Mouse (Mus musculus) frontal cortex, postnatal 10 days (tissue): ENCODE data around the gene Trpm2.
"Not testable (repeated sequence)": the region's sequence is repeated elsewhere in the genome, so short reads cannot be mapped to it uniquely, and the experiment has no call there.

Experiments used
- DNase-seq, 2 experiments: peaks; one replicate each; pipeline ENCODE4 v3.0.0; 2022; ENCODE audit warnings: low spot score in 2 of 2, mixed read lengths in 1 of 2

Gene Trpm2

DNA sequence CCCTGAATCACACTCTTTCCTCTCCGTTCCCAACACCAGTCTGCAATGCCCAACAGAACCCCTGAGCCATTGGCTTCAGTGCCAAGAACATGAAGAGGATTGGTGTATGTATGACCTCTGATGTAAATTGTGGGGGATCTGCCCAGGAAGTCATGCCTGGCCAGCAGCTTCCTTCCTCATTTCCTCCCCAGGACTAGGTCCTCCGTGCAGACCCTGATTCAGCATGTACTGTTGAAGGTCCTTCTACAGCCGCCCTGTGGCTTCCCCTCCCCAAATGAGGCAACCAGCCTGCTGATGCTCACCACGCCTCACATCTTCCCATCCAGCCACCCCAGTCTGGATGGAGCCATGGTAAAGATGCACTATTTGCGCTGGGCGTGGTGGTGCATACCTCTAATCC, at the start of gene Trpm2:
Gene Trpm2 (minus strand): TSS at position 83 of the 400 bp plus-strand sequence.
- no peak for DNase-seq

DNA sequence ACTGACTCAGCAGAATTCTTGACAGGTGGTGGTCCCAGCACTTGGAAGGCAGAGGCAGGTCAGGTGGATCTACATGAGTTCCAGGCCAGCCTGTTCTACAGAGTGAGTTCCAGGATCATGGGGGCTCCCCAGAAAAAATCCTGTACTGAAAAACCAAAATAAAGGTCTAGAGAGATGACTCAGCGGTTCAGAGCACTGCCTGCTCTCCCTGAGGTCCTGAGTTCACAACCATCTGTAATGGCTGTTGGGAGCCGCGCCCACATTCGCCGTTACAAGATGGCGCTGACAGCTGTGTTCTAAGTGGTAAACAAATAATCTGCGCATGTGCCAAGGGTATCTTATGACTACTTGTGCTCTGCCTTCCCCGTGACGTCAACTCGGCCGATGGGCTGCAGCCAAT, 49.6 kb upstream of the Trpm2 start:
- not testable (repeated sequence) for DNase-seq

DNA sequence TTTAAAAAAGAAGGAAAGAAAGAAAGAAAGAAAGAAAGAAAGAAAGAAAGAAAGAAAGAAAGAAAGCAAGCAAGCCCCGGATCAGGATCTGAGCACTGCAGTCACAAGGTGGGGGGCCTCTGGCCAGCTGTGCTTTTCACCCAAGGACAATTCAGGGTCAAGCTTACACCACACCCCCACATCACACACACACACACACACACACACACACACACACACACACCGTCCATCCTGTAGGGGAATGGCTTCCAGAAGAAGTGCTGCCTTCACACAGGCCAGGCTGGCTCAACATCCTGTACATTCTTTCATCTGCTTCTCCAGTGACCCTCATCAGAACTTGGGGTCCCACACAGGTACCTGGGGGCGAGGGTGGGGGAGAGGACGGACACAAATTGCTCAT, 48.9 kb upstream of the Trpm2 start:
- DNase-seq = no peak

DNA sequence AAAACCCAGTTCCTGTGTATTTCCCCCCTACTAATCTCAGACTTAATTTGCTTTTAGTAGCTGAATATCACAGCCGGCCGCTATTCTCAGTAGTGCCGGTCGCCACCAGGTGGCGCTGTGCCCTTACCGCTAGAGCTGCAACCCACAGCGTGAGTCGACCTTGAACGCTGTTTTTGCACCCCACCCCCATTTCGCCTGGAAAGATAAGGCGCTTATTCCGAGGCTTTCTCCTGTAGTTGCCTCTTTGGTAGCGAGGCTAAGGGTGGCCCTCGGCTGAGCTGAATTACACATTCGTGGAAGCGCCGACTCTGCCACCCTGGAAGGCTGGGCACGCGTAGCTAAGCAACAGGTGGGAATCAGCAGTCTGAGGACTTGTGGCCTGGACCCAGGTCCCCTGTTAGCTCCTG, 48.4 kb upstream of the Trpm2 start:
- peak in 1 of 2 experiments; percentile 69 for DNase-seq

DNA sequence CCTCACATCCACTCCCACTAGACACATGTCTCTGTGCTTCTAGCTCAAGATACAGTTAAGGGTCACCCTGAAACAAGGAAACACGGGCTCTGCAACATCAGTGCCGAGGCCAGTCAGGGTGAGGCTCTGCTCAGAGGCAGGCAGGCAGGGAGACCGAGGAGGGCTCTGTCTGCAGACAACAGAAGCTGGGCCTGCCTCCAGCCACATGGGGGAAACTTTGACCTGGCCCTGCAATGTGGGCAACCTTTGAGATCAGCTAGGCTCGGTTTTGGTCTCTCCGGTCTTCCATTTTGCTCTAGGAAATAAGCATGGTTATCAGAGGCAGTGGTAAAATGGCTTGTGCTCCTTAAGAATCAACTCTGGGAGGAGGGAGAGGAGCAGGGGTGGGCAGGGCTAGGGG, 46.0 kb upstream of the Trpm2 start:
- DNase-seq = no peak

DNA sequence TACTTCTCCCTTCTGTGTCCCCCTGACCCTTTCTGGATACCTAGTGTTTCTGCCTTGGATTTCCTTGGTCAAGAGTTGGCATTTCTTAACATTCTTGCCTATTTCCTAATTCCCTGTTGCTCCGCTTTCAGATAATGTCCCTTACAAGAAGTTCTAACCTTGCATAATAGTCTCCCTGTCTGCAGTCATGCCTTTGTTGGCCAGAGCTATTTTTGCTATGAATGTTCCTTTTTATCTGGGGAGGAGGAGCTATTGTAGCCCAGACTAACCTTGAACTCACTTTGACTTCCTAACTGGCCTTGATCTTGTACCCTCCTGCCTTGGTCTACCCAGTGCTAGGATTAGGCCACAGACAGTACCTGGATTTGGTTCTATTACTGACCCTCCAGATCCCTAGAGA, 45.1 kb upstream of the Trpm2 start:
- no peak for DNase-seq

DNA sequence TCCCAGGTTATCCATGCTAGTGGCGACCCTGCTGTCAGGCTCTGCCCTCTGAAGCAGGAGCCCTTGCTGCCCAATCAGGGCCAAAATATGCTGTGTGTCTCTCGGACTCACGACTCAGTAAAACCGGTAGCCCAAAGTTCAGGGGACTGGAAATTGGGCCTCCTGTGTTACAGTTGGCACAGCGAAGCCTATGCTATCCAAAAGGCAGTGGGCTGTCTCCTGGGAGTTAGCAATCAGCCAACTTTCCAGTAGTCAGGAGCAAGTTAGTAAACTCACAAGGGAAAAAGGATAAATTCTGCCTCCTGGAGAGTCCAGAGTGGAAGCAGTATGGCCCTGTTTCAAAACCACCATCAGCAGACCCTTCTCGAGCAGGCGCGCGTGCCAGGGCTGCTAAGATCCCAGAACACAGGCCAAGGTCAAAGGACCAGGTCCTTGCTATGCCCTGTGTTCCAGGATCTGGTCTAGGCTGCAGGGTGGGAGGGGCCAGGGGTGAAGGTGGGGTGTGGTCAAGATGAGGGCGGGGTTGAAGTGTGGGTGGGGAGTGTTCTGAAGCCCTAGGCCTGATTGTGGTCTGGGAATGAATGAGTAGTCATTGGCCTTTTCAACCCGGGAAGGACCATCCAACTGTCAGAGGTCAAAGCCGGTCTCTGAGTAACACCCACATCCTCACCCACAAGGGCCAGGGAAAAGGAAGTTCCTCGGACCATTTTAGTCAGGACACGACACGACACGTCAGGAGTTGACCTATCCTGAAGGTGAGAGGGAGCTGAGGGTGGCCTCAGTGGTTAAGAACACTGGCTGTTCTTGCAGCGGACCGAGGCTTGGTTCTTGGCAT, 42.5 kb upstream of the Trpm2 start:
- DNase-seq = no peak

DNA sequence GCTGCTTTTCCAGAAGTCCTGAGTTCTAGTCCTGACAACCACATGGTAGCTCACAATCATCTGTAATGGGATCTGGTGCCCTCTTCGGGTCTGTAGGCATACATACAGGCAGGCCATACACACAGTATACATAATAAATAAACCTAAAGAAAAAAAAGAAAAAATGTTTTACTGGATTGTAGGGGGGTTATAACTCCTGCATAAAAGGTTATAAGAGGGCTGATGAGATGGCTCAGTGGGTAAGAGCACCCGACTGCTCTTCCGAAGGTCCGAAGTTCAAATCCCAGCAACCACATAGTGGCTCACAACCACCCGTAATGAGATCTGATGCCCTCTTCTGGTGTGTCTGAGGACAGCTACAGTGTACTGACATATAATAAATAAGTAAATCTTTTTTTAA, 40.8 kb upstream of the Trpm2 start:
- not testable (repeated sequence) for DNase-seq

GRCm38 (mm10) chr10:78010335-78010734, 40.0 kb upstream of the Trpm2 start:
- no peak for DNase-seq

DNA sequence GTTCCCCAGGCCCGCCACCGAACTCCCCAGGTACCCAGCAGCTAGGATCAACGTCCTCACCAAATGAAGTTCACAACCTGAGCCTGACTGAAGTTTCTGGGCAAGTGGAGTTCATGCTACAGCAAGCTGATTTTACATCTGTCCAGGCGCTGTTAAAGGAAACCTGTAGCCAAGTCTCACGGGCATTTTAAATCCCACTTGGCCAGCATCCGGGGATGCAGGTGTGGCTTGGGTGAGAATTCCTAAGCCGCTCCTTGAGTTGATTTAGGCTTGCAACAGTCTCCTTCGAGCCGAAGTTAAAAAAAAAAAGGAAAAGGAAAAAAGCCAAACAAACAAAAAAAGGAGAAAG, 39.6 kb upstream of the Trpm2 start, which contains the start of gene Pfkl:
Gene Pfkl (minus strand): TSS at position 139 of the 349 bp plus-strand sequence.
- DNase-seq = no peak

DNA sequence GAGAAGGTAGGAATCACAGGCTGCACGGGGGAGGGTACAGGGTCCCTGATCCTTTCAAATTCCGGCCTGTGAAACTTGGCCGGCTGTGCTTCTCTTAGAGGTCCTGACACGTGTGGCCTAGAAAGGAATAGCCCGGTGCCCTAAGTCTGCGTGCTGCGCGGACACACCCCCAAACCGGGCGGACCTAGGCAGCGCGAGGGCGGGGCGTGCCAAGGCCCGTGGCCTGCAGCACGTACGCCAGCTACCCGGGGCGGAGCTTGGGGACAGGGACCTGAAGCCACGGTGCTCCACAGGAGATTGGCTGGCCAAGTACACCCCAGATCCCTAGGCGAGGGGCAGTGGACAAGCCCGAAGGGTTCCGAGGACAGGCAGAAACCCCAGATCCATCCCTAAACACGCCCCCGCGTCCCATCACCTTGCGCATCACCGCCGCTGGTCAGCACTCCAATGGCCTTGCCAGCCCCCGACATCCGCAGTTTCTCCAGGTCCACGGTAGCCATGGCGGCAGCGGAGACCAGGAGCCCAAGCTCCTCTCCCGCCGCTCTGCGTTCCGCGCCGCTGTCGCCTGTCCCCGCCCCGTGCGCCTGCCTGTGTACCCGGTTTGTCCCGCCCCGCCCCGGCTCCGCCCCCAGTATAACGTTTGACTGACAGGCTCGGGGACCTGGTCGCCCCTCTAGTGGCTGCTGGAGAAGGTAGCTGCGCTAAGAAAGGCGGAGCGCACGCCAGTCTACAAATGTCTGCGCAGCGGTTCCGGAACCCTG, 39.0 kb upstream of the Trpm2 start:
- peak; percentile 88 to 91 for DNase-seq

- no peak for DNase-seq
Observed at GRCm38 (mm10) chr10:78008169-78008568, 37.8 kb upstream of the Trpm2 start.

DNA sequence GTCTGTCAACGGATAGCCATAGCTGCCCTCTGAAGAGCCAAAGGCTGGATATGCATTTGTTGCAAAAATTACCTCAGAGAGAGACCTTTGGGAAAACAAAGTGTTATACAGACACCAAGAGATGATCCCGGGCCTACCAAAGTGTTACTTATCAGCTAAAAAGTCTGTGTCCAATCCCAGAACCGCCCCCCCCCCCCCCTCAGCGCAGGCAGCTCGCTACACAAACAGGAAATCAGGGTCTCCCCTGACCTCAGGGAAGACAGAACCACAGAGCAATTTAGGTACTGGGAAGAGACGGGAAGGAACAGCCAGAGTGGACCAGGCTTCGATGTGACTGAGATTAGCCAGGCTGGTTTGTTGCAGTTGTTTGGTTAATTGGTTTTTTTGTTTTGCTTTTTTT, 36.8 kb upstream of the Trpm2 start:
- no peak for DNase-seq

DNA sequence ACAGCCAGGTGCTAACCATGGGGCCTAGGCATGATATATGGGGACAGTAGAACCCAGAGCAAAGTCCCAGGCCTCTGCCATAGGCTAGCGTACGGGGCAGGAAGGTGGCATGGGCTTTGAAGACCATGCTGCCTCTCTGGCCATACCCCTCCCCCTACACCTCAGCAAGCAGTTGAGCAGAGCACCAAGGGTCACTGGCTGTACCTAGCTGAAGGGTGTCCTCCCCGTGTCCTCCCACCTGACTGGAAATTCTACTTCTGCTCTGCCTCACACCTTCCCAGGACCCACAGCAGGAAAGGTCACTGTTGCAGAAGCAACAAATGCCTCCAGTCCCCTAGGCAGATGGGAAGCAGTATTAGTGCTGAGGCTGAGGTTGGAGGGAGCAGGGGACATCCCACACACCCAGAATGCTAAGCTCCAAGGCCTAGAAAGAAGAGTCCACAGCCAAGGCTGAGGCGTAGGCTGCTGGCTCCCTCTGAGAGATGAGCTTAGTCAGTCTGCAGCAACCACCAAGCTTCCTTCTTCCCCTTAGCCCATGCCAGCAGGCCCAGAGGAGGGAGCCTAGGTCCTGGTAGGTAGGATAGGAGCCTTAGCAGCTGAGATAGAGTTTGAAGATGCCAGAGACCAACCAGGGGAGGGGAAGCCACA, 35.6 kb upstream of the Trpm2 start:
- DNase-seq = no peak

GRCm38 (mm10) chr10:78004479-78005100, 34.2 kb upstream of the Trpm2 start:
- DNase-seq = no peak

DNA sequence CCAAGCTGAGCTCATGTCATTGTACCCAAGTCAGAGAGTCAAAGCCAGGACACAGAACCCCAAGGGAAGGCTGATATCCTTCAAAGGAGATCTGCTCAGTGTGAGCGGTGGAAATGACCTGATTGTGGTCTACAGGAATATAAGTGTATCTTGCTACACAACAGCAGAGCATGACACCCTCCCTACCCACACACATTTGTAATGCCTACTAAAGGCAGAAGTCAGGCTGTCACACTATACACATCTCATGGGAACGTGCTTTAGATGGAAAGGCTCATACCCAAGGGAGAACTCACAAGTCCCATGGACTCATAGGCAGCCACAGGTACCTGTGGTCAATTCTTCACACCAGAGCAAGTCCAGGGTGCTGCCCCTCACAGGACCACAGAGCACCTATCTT, 32.0 kb upstream of the Trpm2 start:
- no peak for DNase-seq

DNA sequence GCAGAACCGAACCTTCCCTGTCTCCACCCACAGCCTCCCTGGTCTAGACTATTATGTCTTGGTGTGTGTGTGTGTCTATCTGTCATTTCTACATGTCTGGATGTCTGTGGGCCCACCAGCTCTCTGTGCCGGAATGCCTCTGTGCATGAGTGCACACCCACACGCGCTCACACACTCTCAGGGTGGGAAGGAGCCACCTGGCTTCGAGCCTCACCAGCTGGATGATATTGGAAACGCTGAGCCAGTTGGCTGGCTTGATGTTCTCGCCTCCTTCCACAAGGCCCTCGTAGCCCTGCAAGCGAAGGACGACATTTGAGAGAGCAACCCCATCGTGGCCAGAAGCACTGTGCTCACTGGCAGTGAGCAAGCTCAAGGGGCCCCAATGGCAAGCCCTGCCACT, 31.4 kb upstream of the Trpm2 start:
- DNase-seq = peak; percentile 59 to 81

GRCm38 (mm10) chr10:78000200-78000599, 29.8 kb upstream of the Trpm2 start:
- DNase-seq = no peak

- DNase-seq = no peak
Observed at GRCm38 (mm10) chr10:77995639-77996038, 25.3 kb upstream of the Trpm2 start.

DNA sequence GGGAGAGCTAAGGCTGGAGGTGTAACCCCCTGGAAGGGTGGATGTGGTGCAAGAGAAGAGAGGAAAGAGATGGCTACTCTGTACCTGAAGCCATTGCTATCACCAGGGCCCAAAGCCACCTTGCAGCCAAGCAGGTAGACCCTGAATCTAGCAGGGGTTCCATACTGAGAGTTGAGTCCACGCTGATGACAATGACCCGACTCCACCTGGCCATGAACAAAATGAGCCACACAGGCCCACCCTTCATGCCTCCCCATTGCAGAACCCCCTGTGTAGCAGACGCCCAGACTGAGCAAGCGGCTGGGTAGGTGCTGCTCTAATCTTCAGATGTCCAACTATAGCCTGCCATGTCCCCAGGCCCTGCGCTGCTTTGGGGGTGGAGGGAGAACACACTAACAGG, 15.4 kb upstream of the Trpm2 start:
- DNase-seq = no peak

- DNase-seq = peak in 1 of 2 experiments; percentile 71
Observed at GRCm38 (mm10) chr10:77984660-77985059, 14.3 kb upstream of the Trpm2 start.
